Mouse (Mus musculus) natural killer cell, adult 2 months (primary cell): ENCODE results near the gene Ralgps2.
A peak's percentile ranks its signal among the peaks of the same experiment; 100 is the strongest.

Experiments
- DNase-seq, 2 experiments: peaks; one replicate each; pipeline ENCODE4 v3.0.0; 2022; ENCODE audit warnings: low spot score in 2 of 2

Ralgps2 gene

GRCm38 (mm10) chr1:156939251-156940141 lies at the start of gene Ralgps2:
TSS of gene Ralgps2 (minus strand) at chr1:156939626.
- DNase-seq: peak; percentile 13 to 55

GRCm38 (mm10) chr1:156987576-156987975 lies 48.1 kb upstream of the Ralgps2 start:
- no peak for DNase-seq

DNA sequence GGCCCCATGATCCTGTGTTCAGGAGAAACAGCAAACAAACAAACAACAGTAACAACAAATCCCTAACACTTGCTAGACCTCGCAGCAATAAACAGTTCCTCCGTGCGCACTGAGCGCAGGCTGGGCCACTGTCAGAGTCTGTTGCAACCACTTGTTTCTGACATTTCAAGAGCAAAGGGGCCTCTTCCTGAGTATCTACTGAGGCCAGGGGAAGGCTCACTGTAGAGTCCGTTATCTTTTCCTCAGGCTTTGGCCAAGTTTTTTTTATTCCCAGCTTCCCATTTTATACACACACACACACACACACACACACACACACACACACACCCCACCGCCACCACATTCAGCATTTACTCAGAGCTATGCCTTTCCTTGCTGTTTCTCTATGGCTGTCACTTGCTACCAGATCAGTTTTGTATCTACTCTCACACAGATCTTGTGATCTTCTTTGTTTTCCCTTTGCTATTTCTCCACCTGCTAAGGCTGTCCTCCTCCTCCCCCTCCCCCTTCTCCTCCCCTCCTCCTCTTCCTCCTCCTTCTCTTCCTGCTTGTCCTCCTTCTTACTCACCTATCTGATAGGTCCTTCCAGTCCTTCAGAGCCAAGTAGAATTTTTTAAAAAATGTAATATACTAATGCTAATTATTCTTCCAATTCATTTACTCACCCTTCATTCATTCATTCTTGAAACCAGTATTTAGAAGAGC lies 47.4 kb upstream of the Ralgps2 start:
- DNase-seq: no peak

DNA sequence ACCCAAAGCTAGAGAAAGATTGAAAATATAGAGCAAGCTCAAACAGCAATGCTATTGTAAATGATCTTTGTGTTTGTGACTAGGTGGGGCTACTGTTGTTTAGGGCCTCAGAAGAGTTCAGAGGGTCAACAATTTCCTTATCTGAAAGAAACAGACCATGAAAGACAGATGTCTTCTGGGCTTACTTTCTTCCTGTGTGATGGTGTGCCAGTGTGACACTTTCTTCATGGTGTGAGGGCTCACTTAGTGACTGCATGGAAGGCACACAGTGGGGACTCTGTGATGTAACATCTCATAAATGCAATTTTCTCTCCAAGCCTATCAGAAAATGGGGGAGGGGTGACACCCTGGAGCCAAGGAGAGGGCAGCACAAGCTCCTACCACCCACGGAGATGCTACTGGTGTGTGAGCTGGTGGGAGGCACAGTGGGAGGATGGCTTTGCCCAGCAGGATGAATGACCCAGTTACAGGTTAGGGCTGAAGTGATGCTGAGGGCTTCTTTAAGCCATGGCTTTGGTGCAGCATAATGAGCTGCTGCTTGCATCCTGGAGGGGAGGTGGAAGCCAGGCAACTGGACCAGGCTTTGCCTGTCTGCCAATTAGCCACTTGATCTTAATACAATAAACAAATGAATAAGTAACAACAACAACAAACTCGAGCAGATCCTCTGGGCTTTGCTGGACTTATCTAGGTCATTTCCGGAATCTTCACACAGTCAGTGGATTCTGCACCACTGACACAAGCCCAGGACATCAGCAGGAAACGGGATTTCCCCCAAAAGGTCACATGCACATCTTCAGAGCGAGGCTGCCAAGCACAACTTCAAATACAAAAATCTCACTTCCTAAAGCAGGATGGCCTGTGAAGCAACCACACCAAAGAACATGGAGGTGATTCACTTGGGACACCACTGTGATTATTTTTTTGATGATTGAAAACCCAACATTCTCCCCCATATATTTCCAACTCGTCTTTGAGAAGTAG lies 46.5 kb upstream of the Ralgps2 start:
- peak in 1 of 2 experiments; percentile 75 for DNase-seq

DNA sequence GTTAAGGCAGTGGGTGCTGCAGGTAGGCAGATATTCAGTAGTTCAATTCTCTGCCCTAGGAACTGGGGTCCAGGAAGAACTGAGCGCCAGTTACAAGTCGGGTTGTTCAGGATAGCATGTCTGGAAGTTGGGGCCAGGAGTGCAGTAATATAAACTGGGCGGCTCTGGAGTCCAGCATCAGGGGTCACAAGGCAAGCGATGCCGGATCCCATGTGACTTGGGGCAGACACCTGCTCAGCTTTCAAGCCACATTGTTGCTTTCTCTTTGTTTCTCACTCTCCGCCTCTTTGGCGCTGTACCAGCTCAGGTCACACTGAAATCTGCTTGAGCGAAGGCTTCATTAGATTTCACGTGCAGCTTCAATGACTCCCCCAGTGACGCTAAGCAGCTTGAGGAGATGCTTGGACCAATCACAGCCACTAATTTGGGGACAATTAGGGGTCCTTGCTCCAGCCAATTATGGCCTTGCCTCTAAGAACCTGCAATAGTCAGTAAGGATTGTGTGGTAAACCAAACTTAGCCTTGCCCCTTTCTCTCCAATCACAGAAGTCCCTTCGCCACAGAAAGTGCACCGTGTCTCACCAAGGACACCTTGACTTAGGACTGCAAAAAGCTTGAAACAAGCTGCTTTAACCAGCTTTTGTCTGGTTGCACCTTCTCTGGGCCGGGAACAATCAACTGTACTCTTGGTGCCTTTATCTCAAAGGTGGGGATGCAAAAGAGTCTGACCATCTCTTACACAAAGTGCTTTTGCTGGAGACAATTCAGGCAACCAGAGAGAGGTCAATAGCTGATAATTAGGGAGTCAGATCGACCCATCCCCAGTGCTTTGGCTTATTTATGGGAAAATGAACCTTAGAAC lies 43.8 kb upstream of the Ralgps2 start:
- no peak for DNase-seq

- DNase-seq: no peak
Observed at GRCm38 (mm10) chr1:156981975-156982374, 42.5 kb upstream of the Ralgps2 start.

GRCm38 (mm10) chr1:156979722-156980121 lies 40.3 kb upstream of the Ralgps2 start:
- no peak for DNase-seq

GRCm38 (mm10) chr1:156978656-156979055 lies 39.2 kb upstream of the Ralgps2 start:
- no peak for DNase-seq

- DNase-seq: no peak
Observed at GRCm38 (mm10) chr1:156973857-156974256, 34.4 kb upstream of the Ralgps2 start.

DNA sequence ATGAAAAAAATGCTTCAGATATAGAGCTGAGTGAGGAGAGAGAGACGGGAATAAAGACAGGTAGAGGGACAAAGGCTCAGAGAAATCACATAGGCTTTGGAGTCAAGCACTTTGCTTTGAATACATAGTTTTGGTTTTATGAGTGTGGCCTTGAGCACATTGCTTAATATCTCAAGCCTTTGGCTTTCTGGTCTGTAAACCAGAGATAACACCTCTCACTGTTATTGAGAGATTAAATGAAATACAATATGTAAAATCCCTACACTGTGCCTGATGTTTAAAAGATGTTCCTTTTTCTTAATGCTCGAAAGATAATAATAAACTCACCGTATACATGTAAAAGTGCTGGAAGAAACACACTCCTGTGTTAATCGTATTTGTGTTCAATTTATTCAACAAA lies 33.0 kb upstream of the Ralgps2 start:
- no peak for DNase-seq

DNA sequence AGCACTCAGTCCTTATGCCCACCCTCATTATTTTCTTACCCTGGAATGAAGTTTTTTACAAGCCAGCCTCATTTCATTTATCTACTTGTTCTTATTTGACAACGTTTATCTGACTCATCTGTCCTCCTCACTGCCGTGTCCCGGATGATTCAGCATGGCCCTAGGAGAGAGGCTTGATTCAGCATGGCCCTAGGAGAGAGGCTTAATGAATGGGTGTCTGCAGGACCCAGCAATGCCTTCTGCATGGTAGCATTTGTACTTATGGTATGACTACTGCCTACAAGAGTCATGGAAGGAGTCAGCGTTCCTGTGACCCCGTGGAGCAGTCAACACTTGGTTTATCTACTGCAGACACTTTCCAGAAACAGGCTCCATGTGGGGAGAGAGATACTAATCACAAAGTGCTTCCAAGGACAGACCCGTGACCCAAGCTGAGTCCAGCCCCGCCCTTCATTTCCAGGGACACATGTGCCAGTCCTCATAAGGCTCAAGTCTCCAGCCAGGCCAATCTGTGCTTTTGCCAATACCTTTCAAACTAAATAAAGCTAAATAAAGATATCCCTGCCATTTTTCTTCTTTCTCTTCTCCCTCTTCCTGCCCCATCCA lies 31.9 kb upstream of the Ralgps2 start:
- no peak for DNase-seq

GRCm38 (mm10) chr1:156970641-156971040 lies 31.2 kb upstream of the Ralgps2 start:
- no peak for DNase-seq

DNA sequence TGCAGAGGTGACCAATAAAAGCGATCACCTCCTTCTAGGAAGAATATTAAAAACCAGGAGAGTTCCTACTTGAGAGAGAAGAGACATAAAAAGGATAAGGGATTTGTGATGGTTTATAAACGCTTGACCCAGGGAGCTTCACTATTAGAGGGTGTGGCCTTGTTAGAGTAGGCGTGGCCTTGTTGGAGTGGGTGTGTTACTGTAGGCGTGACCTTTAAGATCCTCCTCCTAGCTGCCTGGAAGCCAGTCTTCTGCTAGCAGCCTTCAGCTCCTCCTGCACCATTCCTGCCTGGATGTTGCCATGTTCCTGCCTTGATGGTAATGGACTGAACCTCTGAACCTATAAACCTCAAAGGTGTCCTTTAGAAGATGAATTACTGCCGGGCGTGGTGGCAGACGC lies 28.7 kb upstream of the Ralgps2 start:
- DNase-seq: no peak

DNA sequence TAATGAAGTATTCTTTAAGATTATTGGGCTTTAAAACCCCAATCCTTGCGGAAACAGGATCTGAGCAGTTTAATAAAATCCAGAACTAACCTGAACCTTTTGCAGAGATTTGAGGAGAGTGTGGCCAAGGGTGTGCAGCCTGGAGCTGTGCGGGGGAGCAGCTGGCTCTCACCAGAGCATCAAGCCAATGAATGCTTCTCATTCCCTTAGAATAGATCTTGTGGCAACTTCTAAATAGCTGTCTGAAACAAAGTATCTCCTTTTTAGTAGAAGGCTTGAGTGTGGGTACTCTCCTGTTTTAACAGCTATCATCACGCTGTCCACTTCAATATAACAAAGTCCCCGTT lies 25.1 kb upstream of the Ralgps2 start:
- DNase-seq: no peak

GRCm38 (mm10) chr1:156963871-156964585 lies 24.6 kb upstream of the Ralgps2 start:
- DNase-seq: no peak

GRCm38 (mm10) chr1:156961481-156962265 lies 22.2 kb upstream of the Ralgps2 start:
- no peak for DNase-seq

DNA sequence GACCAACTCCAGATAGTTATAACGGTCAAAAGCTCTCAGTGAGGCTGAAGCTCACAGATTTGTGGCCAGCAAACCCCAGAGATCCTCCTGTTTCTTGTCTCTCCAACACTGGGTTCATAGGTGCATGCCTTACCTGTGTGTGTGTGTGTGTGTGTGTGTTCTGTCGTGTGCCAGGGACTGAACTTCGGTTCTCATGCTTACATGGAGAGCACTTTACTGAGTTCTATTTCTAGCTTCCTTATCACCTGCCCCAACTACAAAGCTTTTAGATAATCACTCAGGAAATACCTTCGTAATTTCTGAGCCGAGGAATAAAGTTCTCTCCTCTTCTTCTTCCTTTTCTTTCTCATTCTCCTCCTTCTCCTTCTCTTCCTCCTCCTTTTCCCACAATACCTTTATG lies 19.6 kb upstream of the Ralgps2 start:
- no peak for DNase-seq

DNA sequence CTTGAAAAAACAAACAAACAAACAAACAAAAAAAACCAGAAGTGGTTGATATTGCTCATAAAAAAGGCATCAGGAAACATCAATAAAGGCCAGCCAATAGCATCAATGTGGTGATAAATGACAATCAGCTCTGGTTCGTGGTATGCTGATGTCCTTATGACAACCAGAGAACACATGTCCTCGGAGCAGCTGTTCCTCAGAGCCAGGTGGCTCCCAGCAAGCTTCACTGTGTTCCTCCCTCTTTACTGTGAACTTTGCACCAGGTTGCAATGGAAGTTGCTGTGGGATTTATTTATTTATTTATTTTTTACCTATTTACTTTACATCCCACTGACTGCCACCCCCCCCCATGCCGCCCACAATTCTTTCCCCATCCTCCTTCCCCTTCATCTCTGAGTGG lies 17.9 kb upstream of the Ralgps2 start:
- no peak for DNase-seq
